In the genomic region with DNA sequence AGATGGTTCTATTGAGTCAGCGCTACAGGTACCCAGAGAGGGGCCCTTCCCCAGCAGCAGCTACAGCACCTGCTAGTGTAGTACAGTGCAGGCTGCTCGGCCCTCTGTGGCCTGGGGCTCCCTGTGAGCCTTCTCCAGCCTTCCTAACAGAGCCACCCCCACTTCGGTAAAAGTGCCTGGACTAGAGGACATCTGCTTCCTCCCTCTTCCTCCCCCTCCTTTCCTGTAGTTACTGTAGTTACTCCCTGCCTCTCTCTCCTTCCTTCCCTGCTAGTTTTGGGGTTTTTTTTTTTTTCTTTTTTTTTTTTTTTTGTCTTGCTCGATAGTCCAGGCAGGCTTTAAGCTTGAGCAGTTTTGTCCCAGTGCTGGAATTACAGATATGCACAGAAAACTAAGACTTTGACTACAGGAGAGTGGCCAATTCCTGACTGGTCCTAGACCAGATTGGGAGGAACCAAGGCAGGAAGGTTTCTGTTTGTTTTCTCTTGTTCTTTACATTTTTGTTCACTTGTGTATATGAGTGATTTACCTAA, we compare ENCODE assay signal across 14 mouse cellular contexts.
DNase-seq lines count a peak whose midpoint lies in the region; ATAC-seq lines count a peak whose summit lies in the region.
"Had no signal": no experiment of that assay in that cellular context is flagged by ENCODE, and none has a peak within 500 bp of the region (broad histone marks: within the 10 kb centered on the region; RNA-seq: fewer than 3 reads in every experiment).

No protein-coding gene starts in this region.

- ATAC-seq in heart, embryonic 15.5 days (replicated peaks; ENCODE audit: insufficient number of reproducible peaks, insufficient read depth, low FRiP score, low read depth) = no peak
- ATAC-seq in midbrain, embryonic 12.5 days (ENCODE audit: low FRiP score, low read depth) = no peak
- ATAC-seq in midbrain, embryonic 13.5 days = no peak
- ATAC-seq in forebrain, embryonic 15.5 days (replicated peaks) = no peak
- ATAC-seq in limb, embryonic 15.5 days (ENCODE audit: insufficient number of reproducible peaks, low FRiP score, low TSS enrichment, low read depth) = no peak
- ATAC-seq: intestine, embryonic 16.5 days had no signal

- 44% methylated on average over 4 of the region's 4 CpGs for WGBS in heart, embryonic 15.5 days
- WGBS in midbrain, embryonic 12.5 days = 54% methylated on average over 4 of the region's 4 CpGs
- WGBS in midbrain, embryonic 13.5 days = 54% methylated on average over 4 of the region's 4 CpGs
- 56% methylated on average over 4 of the region's 4 CpGs for WGBS in forebrain, embryonic 15.5 days
- WGBS in limb, embryonic 15.5 days = 30% methylated on average over 4 of the region's 4 CpGs

- no peaks in the 10 kb centered on the region for H3K9me3 ChIP-seq in heart, embryonic 15.5 days (replicated peaks)
- H3K9me3 ChIP-seq in midbrain, embryonic 12.5 days = no peaks in the 10 kb centered on the region
- no peaks in the 10 kb centered on the region for H3K9me3 ChIP-seq in midbrain, embryonic 13.5 days
- no peaks in the 10 kb centered on the region for H3K9me3 ChIP-seq in forebrain, embryonic 15.5 days
- no peaks in the 10 kb centered on the region for H3K9me3 ChIP-seq in limb, embryonic 15.5 days

- DNase-seq in heart, adult 18-20 months = no peak
- DNase-seq in layer of hippocampus, adult 8-10 months (ENCODE audit: low spot score in 2 of 2) = no peak
- no peak for DNase-seq in layer of hippocampus, adult 18-20 months (ENCODE audit: low spot score in 2 of 2)
- DNase-seq: cerebellum, adult 8-10 months; lung, adult 18-20 months; thymus, postnatal 4 days had no signal

- H3K27me3 ChIP-seq in heart, embryonic 15.5 days = no peaks in the 10 kb centered on the region
- peaks cover 60% of the 10 kb centered on the region for H3K27me3 ChIP-seq in midbrain, embryonic 12.5 days
- H3K27me3 ChIP-seq in midbrain, embryonic 13.5 days = peaks cover 28% of the 10 kb centered on the region; the same call in 1 of the 2 replicates
- H3K27me3 ChIP-seq in forebrain, embryonic 15.5 days = no peaks in the 10 kb centered on the region
- no peaks in the 10 kb centered on the region for H3K27me3 ChIP-seq in limb, embryonic 15.5 days

- peaks cover 40% of the 10 kb centered on the region for H3K4me1 ChIP-seq in heart, embryonic 15.5 days (replicated peaks)
- peaks cover 34% of the 10 kb centered on the region for H3K4me1 ChIP-seq in midbrain, embryonic 12.5 days
- peaks cover 42% of the 10 kb centered on the region for H3K4me1 ChIP-seq in midbrain, embryonic 13.5 days (replicated peaks)
- peaks cover 59% of the 10 kb centered on the region for H3K4me1 ChIP-seq in forebrain, embryonic 15.5 days
- peaks cover 30% of the 10 kb centered on the region for H3K4me1 ChIP-seq in limb, embryonic 15.5 days

- H3K9ac ChIP-seq in heart, embryonic 15.5 days = no peak overlapping the region
- H3K9ac ChIP-seq in midbrain, embryonic 12.5 days (replicated peaks) = no peak overlapping the region
- no peak overlapping the region for H3K9ac ChIP-seq in midbrain, embryonic 13.5 days (replicated peaks)
- H3K9ac ChIP-seq in forebrain, embryonic 15.5 days (replicated peaks) = no peak overlapping the region
- no peak overlapping the region for H3K9ac ChIP-seq in limb, embryonic 15.5 days

- H3K4me2 ChIP-seq in heart, embryonic 15.5 days = no peak overlapping the region
- H3K4me2 ChIP-seq in midbrain, embryonic 12.5 days (replicated peaks) = no peak overlapping the region
- H3K4me2 ChIP-seq in midbrain, embryonic 13.5 days (replicated peaks) = no peak overlapping the region
- H3K4me2 ChIP-seq in forebrain, embryonic 15.5 days (replicated peaks) = no peak overlapping the region
- 0 out of 2 replicates have a peak overlapping the region, but pooled peaks have one; percentile 3 for H3K4me2 ChIP-seq in limb, embryonic 15.5 days

- no peak overlapping the region for H3K4me3 ChIP-seq in heart, embryonic 15.5 days
- H3K4me3 ChIP-seq in midbrain, embryonic 12.5 days = no peak overlapping the region
- H3K4me3 ChIP-seq in midbrain, embryonic 13.5 days (replicated peaks) = no peak overlapping the region
- H3K4me3 ChIP-seq in forebrain, embryonic 15.5 days = no peak overlapping the region
- no peak overlapping the region for H3K4me3 ChIP-seq in limb, embryonic 15.5 days
- H3K4me3 ChIP-seq: erythroblast, embryonic 14.5 days had no signal

- no peaks in the 10 kb centered on the region for H3K36me3 ChIP-seq in heart, embryonic 15.5 days
- H3K36me3 ChIP-seq in midbrain, embryonic 12.5 days = no peaks in the 10 kb centered on the region
- no peaks in the 10 kb centered on the region for H3K36me3 ChIP-seq in midbrain, embryonic 13.5 days
- H3K36me3 ChIP-seq in forebrain, embryonic 15.5 days = no peaks in the 10 kb centered on the region
- H3K36me3 ChIP-seq in limb, embryonic 15.5 days = 0 out of 2 replicates have a peak, but pooled peaks cover 6% of the 10 kb centered on the region

- H3K27ac ChIP-seq in heart, embryonic 15.5 days = peak overlapping the region; percentile 60; the same call in 1 of the 2 replicates
- H3K27ac ChIP-seq in midbrain, embryonic 12.5 days (replicated peaks) = peak overlapping the region; percentile 58; the same call in 1 of the 2 replicates
- no peak overlapping the region for H3K27ac ChIP-seq in midbrain, embryonic 13.5 days
- H3K27ac ChIP-seq in forebrain, embryonic 15.5 days (replicated peaks) = peak overlapping the region; percentile 80; the same call in 1 of the 2 replicates
- H3K27ac ChIP-seq in limb, embryonic 15.5 days = no peak overlapping the region
- H3K27ac ChIP-seq: macrophage had no signal

Comparison
In these comparisons a context has a peak if more than half of its experiments do, and no peak if none do; other contexts are left out.
1. H3K27ac ChIP-seq: peak in heart, embryonic 15.5 days (single experiment), midbrain, embryonic 12.5 days (single experiment) and forebrain, embryonic 15.5 days (single experiment); none in midbrain, embryonic 13.5 days (single experiment) and limb, embryonic 15.5 days (single experiment).